Comparison of ENCODE assay signal across 11 mouse cellular contexts in the genomic region with DNA sequence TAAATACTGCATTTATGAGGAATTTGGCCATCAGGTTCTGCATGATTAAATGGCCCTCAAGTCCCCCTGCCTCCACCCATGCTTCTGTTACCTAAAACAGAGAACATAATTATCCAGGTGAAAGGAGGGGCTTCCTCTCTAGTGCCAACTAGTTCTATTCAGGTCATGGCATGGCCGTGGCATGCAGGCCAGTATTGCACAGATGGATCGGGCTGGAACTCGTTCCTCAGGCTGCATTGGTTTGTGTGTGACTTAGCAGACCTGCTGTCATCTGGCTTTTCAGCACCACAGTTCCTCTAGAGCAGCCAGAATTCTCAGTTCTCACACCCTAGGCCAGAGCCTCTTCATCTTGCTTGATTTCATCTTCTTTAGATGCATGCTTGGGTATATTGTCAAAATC.
DNase-seq lines count a peak whose midpoint lies in the region; ATAC-seq lines count a peak whose summit lies in the region.
"Had no signal": no experiment of that assay in that cellular context is flagged by ENCODE, and none has a peak within 500 bp of the region (broad histone marks: within the 10 kb centered on the region; RNA-seq: fewer than 3 reads in every experiment).

No protein-coding gene starts in this region.

- no peaks in the 10 kb centered on the region for H3K36me3 ChIP-seq in kidney, embryonic 16.5 days (ENCODE audit: insufficient read depth, low read length)
- H3K36me3 ChIP-seq: embryonic facial prominence, embryonic 12.5 days had no signal

- H3K4me1 ChIP-seq in kidney, embryonic 16.5 days (ENCODE audit: insufficient read depth, low read length), result peaks cover 24% of the 10 kb centered on the region

- peak overlapping the region; percentile 54; the same call in 1 of the 2 replicates for H3K27ac ChIP-seq in kidney, embryonic 16.5 days (ENCODE audit: low read length)
- H3K27ac ChIP-seq: embryonic facial prominence, embryonic 12.5 days; left cerebral cortex, adult 2 months had no signal

- H3K27me3 ChIP-seq in kidney, embryonic 16.5 days (ENCODE audit: insufficient read depth, low read length), result no peaks in the 10 kb centered on the region
- H3K27me3 ChIP-seq: embryonic facial prominence, embryonic 12.5 days had no signal

- no peak overlapping the region for H3K4me3 ChIP-seq in kidney, embryonic 16.5 days (ENCODE audit: low read length)
- H3K4me3 ChIP-seq: embryonic facial prominence, embryonic 12.5 days; left cerebral cortex, adult 2 months; megakaryocyte, embryonic 14.5 days had no signal

- WGBS in kidney, embryonic 16.5 days, result 59% methylated on average over 3 of the region's 3 CpGs

- DNase-seq in kidney, postnatal 36 days, result no peak
- DNase-seq in cerebellum, adult 18-20 months, result peak; percentile 57 to 69
- peak; percentile 38 for DNase-seq in kidney, postnatal 14 days
- DNase-seq in thymus, postnatal 25 days, result no peak
- DNase-seq in thymus, postnatal 4 days, result no peak
- DNase-seq: thymus, postnatal 14 days had no signal

- no peaks in the 10 kb centered on the region for H3K9me3 ChIP-seq in kidney, embryonic 16.5 days (ENCODE audit: low read length)
- H3K9me3 ChIP-seq: embryonic facial prominence, embryonic 12.5 days; megakaryocyte, embryonic 14.5 days had no signal

- no peak overlapping the region for H3K4me2 ChIP-seq in kidney, embryonic 16.5 days (replicated peaks; ENCODE audit: low read depth, low read length)
- H3K4me2 ChIP-seq: embryonic facial prominence, embryonic 12.5 days had no signal

- no peak overlapping the region for H3K9ac ChIP-seq in kidney, embryonic 16.5 days (replicated peaks; ENCODE audit: low read length)
- H3K9ac ChIP-seq: embryonic facial prominence, embryonic 12.5 days had no signal

- peak; percentile 23; the same call in 1 of the 2 replicates for ATAC-seq in kidney, embryonic 16.5 days (ENCODE audit: low FRiP score, low TSS enrichment)
- ATAC-seq in cerebellum, adult (ENCODE audit: insufficient number of reproducible peaks, low FRiP score, low TSS enrichment), result peak; percentile 80

Comparison
In these comparisons a context has a peak if more than half of its experiments do, and no peak if none do; other contexts are left out.
1. DNase-seq: peak in cerebellum, adult 18-20 months (2 of 2) and kidney, postnatal 14 days (single experiment); none in kidney, postnatal 36 days (0 of 2), thymus, postnatal 25 days (single experiment) and thymus, postnatal 4 days (single experiment).